Mouse (Mus musculus) ES-E14 (cell line): ENCODE data around the gene Acsf2.

Experiments
- CHD2 ChIP-seq: IDR thresholded peaks from 2 replicates; pipeline ENCODE4 v1.6.1; 2014; ENCODE audit warnings: mild to moderate bottlenecking, low read depth, low read length, inconsistent platforms
- HCFC1 ChIP-seq: IDR thresholded peaks from 2 replicates; pipeline ENCODE4 v1.6.1; 2012; ENCODE audit warnings: low read length, inconsistent platforms, borderline replicate concordance; ENCODE audit not compliant: insufficient read depth
- MAFK ChIP-seq: IDR thresholded peaks from 2 replicates; pipeline ENCODE4 v1.6.1; 2014; ENCODE audit warnings: mild to moderate bottlenecking, low read depth, low read length, inconsistent platforms; ENCODE audit not compliant: insufficient read depth

DNA sequence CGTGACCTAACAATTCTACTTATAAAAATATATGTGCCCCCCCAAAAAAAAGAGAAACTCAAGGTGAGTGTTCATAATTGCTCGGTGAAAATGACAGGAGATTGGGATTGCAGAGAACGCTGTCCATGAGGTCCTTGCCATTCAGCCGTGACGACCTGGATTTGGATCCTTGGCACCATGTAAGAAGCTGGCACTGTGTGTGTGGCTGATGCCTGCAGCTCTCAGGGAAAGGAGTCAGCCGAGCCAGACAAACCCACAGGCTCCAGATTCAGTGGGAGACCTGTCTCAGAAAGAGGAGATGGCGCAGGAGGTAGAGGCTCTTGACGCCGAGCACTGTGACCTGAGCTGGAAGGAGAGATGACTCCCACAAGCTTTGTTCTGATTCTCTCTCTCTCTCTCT is 25.3 kb downstream of the Acsf2 start:
- TF ChIP-seq HCFC1: no peak
- no peak for TF ChIP-seq MAFK
- TF ChIP-seq CHD2: no peak
